Mouse (Mus musculus): ENCODE results near the gene Lgals7. TPM values are rescaled to one million over a fixed set of nuclear protein-coding genes. Genes with fewer than 3 reads are reported as not detected.

Lgals7 gene
- polyA plus RNA-seq, 1 experiment from 2014 or later = 187 TPM

GRCm38 (mm10) chr7:28821261-28821831 is 42.3 kb upstream of the Lgals7 start:
- peaks cover 65% of the 10 kb centered on the region for H3K36me3 ChIP-seq
- H3K4me3 ChIP-seq (replicated peaks) = no peak overlapping the region
- H3K4me1 ChIP-seq = peaks cover 62% of the 10 kb centered on the region
- no peak for ATAC-seq (ENCODE audit: insufficient number of reproducible peaks, low FRiP score, low TSS enrichment, low read depth)
- H3K27ac ChIP-seq (replicated peaks) = peak overlapping the region; percentile 48
- no peaks in the 10 kb centered on the region for H3K9me3 ChIP-seq (replicated peaks)
- no peaks in the 10 kb centered on the region for H3K27me3 ChIP-seq
- 58% methylated on average over 10 of the region's 10 CpGs for WGBS
- H3K9ac ChIP-seq = no peak overlapping the region
- H3K4me2 ChIP-seq (replicated peaks) = no peak overlapping the region

GRCm38 (mm10) chr7:28822556-28822955 is 41.1 kb upstream of the Lgals7 start:
- no peak for ATAC-seq (ENCODE audit: insufficient number of reproducible peaks, low FRiP score, low TSS enrichment, low read depth)
- 58% methylated on average over 1 of the region's 1 CpGs for WGBS
- Histone ChIP-seq H3K9ac (no peak overlapping the region), H3K4me1 (peaks cover 55% of the 10 kb centered on the region), H3K4me2 (replicated peaks) (no peak overlapping the region), H3K27me3 (no peaks in the 10 kb centered on the region), H3K4me3 (replicated peaks) (no peak overlapping the region), H3K9me3 (replicated peaks) (no peaks in the 10 kb centered on the region), H3K36me3 (peaks cover 52% of the 10 kb centered on the region), H3K27ac (replicated peaks) (peak overlapping the region; percentile 92; the same call in 1 of the 2 replicates)

GRCm38 (mm10) chr7:28822993-28823903 is 40.4 kb upstream of the Lgals7 start:
- H3K27ac ChIP-seq (replicated peaks) = peak overlapping the region; percentile 92
- H3K9ac ChIP-seq = no peak overlapping the region
- WGBS = 49% methylated on average over 10 of the region's 10 CpGs
- no peak overlapping the region for H3K4me2 ChIP-seq (replicated peaks)
- peaks cover 46% of the 10 kb centered on the region for H3K36me3 ChIP-seq
- H3K4me1 ChIP-seq = peaks cover 51% of the 10 kb centered on the region
- ATAC-seq (ENCODE audit: insufficient number of reproducible peaks, low FRiP score, low TSS enrichment, low read depth) = no peak
- no peaks in the 10 kb centered on the region for H3K9me3 ChIP-seq (replicated peaks)
- H3K27me3 ChIP-seq = no peaks in the 10 kb centered on the region
- no peak overlapping the region for H3K4me3 ChIP-seq (replicated peaks)

GRCm38 (mm10) chr7:28823932-28824331 is 39.7 kb upstream of the Lgals7 start:
- Histone ChIP-seq H3K4me1 (peaks cover 49% of the 10 kb centered on the region), H3K4me2 (replicated peaks) (no peak overlapping the region), H3K9ac (no peak overlapping the region), H3K9me3 (replicated peaks) (no peaks in the 10 kb centered on the region), H3K36me3 (peaks cover 42% of the 10 kb centered on the region), H3K4me3 (replicated peaks) (no peak overlapping the region), H3K27ac (replicated peaks) (peak overlapping the region; percentile 92), H3K27me3 (no peaks in the 10 kb centered on the region)
- ATAC-seq (ENCODE audit: insufficient number of reproducible peaks, low FRiP score, low TSS enrichment, low read depth) = no peak
- 38% methylated on average over 2 of the region's 2 CpGs for WGBS

GRCm38 (mm10) chr7:28824941-28825685 is 38.5 kb upstream of the Lgals7 start, which contains the start of gene Ech1:
Ech1 (plus strand) TSS chr7:28825217.
- Histone ChIP-seq H3K4me3 (replicated peaks) (peak within 1 kb of the TSS; percentile 53), H3K9ac (peak within 1 kb of the TSS; percentile 44), H3K27me3 (no peaks in the 10 kb centered on the region), H3K36me3 (peaks cover 40% of the 10 kb centered on the region), H3K27ac (replicated peaks) (peak within 1 kb of the TSS; percentile 92), H3K4me1 (peaks cover 44% of the 10 kb centered on the region), H3K9me3 (replicated peaks) (no peaks in the 10 kb centered on the region), H3K4me2 (replicated peaks) (peak within 1 kb of the TSS; percentile 55)
- ATAC-seq (ENCODE audit: insufficient number of reproducible peaks, low FRiP score, low TSS enrichment, low read depth) = peak; percentile 77
- 2% methylated on average over 33 of the region's 33 CpGs for WGBS

- ATAC-seq (ENCODE audit: insufficient number of reproducible peaks, low FRiP score, low TSS enrichment, low read depth) = no peak; the same call in 1 of the 2 replicates
Measured at GRCm38 (mm10) chr7:28825686-28826401, 37.8 kb upstream of the Lgals7 start.

GRCm38 (mm10) chr7:28826402-28826772 is 37.3 kb upstream of the Lgals7 start:
- Histone ChIP-seq H3K4me1 (peaks cover 36% of the 10 kb centered on the region), H3K27me3 (no peaks in the 10 kb centered on the region), H3K4me2 (replicated peaks) (peak overlapping the region; percentile 55), H3K27ac (replicated peaks) (peak overlapping the region; percentile 92), H3K4me3 (replicated peaks) (peak overlapping the region; percentile 53), H3K9ac (no peak overlapping the region), H3K36me3 (peaks cover 40% of the 10 kb centered on the region), H3K9me3 (replicated peaks) (no peaks in the 10 kb centered on the region)
- 93% methylated on average over 7 of the region's 7 CpGs for WGBS
- ATAC-seq (ENCODE audit: insufficient number of reproducible peaks, low FRiP score, low TSS enrichment, low read depth) = no peak

More at GRCm38 (mm10) chr7:28825686-28826401, 37.8 kb upstream of the Lgals7 start:
- H3K9ac ChIP-seq = peak overlapping the region; percentile 44
- H3K4me1 ChIP-seq = peaks cover 37% of the 10 kb centered on the region
- H3K36me3 ChIP-seq = peaks cover 40% of the 10 kb centered on the region
- peak overlapping the region; percentile 92 for H3K27ac ChIP-seq (replicated peaks)
- H3K9me3 ChIP-seq (replicated peaks) = no peaks in the 10 kb centered on the region
- WGBS = 38% methylated on average over 11 of the region's 11 CpGs
- peak overlapping the region; percentile 55 for H3K4me2 ChIP-seq (replicated peaks)
- peak overlapping the region; percentile 53 for H3K4me3 ChIP-seq (replicated peaks)
- no peaks in the 10 kb centered on the region for H3K27me3 ChIP-seq

GRCm38 (mm10) chr7:28827338-28827737 is 36.3 kb upstream of the Lgals7 start:
- H3K36me3 ChIP-seq = peaks cover 39% of the 10 kb centered on the region
- 25% methylated on average over 3 of the region's 3 CpGs for WGBS

GRCm38 (mm10) chr7:28829821-28830220 is 33.8 kb upstream of the Lgals7 start:
- no peak for ATAC-seq (ENCODE audit: insufficient number of reproducible peaks, low FRiP score, low TSS enrichment, low read depth)

More at GRCm38 (mm10) chr7:28827338-28827737, 36.3 kb upstream of the Lgals7 start:
- no peaks in the 10 kb centered on the region for H3K9me3 ChIP-seq (replicated peaks)
- no peak for ATAC-seq (ENCODE audit: insufficient number of reproducible peaks, low FRiP score, low TSS enrichment, low read depth)
- 0 out of 2 replicates have a peak overlapping the region, but pooled peaks have one; percentile 39 for H3K27ac ChIP-seq (replicated peaks)
- H3K4me1 ChIP-seq = peaks cover 34% of the 10 kb centered on the region
- H3K4me3 ChIP-seq (replicated peaks) = no peak overlapping the region
- H3K27me3 ChIP-seq = no peaks in the 10 kb centered on the region
- no peak overlapping the region for H3K4me2 ChIP-seq (replicated peaks)
- no peak overlapping the region for H3K9ac ChIP-seq

GRCm38 (mm10) chr7:28830981-28831380 is 32.7 kb upstream of the Lgals7 start:
- WGBS = 95% methylated on average over 5 of the region's 5 CpGs
- no peak overlapping the region for H3K9ac ChIP-seq
- no peaks in the 10 kb centered on the region for H3K9me3 ChIP-seq (replicated peaks)
- no peak overlapping the region for H3K4me2 ChIP-seq (replicated peaks)
- ATAC-seq (ENCODE audit: insufficient number of reproducible peaks, low FRiP score, low TSS enrichment, low read depth) = no peak
- no peak overlapping the region for H3K4me3 ChIP-seq (replicated peaks)
- H3K4me1 ChIP-seq = peaks cover 10% of the 10 kb centered on the region
- H3K27me3 ChIP-seq = no peaks in the 10 kb centered on the region
- no peak overlapping the region for H3K27ac ChIP-seq (replicated peaks)
- peaks cover 33% of the 10 kb centered on the region for H3K36me3 ChIP-seq

More at GRCm38 (mm10) chr7:28829821-28830220, 33.8 kb upstream of the Lgals7 start:
- Histone ChIP-seq H3K4me1 (peaks cover 16% of the 10 kb centered on the region), H3K36me3 (peaks cover 33% of the 10 kb centered on the region), H3K4me3 (replicated peaks) (no peak overlapping the region), H3K9me3 (replicated peaks) (no peaks in the 10 kb centered on the region), H3K9ac (no peak overlapping the region), H3K27me3 (no peaks in the 10 kb centered on the region), H3K4me2 (replicated peaks) (no peak overlapping the region), H3K27ac (replicated peaks) (no peak overlapping the region)
- 92% methylated on average over 8 of the region's 8 CpGs for WGBS

All from embryonic facial prominence, embryonic 15.5 days (tissue).